Mouse (Mus musculus) layer of hippocampus, postnatal 36 days (tissue): ENCODE measurements at regions not wholly inside any gene's neighbourhood (a gene's known extent, or its start where the extent isn't known, plus 50 kb on each side); places are given as distances from the start of the nearest gene placed in this dataset.
"Not testable (repeated sequence)": the region's sequence is repeated elsewhere in the genome, so short reads cannot be mapped to it uniquely, and the experiment has no call there.

Experiments used
- DNase-seq, 2 experiments: peaks; one replicate each; pipeline ENCODE4 v3.0.0; 2022

DNA sequence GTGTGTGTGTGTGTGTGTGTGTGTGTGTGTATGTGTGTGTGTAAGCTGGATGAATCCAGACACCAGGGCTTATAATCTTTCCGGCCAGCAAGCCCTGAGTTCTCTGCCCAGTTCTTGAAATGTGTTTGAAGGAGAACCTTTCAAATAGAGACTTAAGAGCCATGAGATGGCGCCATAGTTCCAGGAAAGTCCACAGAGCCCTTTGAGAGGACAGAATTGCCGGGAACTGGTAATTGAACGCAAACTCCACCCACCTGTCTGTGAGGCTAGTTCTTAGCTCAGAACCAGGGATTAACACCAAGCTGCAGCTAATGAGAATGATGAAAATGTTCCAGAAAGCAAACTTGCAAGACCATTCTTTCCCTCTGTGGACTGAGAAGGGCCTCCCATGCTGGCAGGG, 72.2 kb downstream of the Trim42 start:
- DNase-seq = peak in 1 of 2 experiments; percentile 29

DNA sequence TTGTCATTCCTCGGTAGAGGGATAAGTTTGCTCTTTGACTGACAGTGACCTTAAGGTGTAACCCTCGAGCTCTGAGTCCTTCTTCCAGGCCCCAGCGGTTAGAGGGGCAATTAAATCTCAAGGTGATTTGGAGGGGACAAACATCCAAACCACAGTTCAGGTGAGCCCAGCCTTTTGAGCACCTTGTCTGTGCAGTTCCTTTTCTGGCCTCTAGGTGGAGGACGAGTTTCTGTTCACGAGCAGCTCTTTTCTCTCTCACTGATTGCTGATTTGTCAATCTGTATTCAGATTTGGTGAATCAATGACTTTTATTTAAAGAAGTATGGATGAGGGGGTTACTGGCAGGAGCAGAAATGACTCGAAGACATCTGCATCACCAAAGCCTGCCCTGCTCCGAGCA, 74.0 kb downstream of the Trim42 start:
- DNase-seq = peak in 1 of 2 experiments; percentile 34

DNA sequence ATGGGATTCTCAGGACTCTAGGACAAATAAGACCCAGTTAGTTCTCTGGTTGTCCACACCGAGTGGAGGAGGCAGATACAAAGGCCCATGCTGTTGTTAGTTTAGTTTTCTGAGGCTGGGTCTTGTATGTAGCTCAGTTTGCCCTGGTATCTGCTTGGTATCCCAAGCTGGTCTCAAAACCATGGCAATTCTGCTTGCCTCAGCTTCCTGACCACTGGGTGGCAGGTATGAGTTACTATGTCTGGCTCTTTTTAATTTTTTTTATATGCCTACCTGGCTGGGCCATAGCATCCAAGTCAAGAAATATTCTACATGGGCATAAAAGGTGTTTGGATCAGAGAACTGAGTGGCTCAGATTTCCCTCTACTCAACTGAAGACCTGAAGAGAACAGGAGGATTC, 77.9 kb downstream of the Trim42 start:
- DNase-seq = no peak

DNA sequence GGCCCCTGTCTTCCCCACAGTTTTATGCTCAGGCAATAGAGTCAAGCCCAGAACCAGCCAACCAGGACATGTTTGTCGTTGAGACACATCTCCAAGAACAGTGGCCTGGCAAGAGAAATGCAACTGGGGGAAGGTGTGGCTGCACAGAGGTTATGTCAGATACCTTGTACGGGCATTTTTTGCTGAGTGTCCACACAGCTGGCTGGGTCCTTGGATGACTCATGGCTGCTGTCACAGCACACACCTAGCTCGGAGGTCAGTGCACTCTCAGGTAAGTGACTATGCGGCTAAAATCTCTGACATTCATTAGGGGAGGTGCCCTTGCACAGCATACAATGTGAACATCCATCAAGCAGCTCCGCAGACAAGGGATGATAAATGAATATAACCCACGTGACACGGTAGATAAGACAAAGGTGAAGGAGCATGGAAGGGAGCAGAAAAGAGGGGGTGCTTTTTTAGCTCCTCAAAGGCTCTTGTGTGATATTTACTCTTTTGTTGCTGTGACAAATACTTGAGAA, 85.4 kb downstream of the Trim42 start:
- DNase-seq = no peak

DNA sequence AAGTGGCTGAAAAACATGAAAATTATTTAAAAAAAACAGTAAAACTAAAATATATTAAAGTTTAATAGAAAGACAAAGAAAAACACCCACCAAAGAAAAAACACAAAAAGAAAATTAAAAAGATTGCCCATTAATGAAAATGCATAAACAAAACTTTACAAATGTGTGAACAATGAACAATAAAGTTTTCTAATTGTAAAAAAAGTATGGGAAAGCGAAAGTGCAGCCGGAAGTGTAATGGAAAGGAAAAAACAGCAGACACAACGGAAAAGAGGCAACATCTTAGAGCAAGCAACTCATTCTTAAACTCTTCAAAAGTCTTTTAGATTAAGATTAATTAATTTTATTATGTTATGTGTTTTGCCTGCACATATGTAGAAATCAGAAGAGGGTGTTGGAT, 87.7 kb downstream of the Trim42 start:
- no peak for DNase-seq

DNA sequence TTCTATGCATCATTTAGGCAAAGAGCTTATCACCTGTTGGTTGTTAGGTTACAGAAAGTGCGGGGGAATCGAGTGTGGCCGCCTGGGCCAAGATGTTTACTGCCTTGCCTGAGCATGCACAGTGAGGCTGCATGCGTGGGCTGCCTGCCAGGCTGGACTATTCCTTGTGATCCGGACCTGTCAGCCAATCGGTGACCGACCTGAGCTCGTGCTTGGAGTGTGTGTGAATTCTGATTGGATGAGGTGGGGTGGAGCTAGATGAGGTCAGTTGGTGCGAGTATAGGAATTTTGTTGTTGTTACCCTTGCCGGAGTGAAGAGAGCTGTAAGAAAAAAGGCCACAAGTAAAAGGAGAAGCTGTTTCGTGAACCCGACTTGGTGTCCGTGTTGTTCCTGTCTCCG, 94.3 kb downstream of the Trim42 start:
- not testable (repeated sequence) for DNase-seq

DNA sequence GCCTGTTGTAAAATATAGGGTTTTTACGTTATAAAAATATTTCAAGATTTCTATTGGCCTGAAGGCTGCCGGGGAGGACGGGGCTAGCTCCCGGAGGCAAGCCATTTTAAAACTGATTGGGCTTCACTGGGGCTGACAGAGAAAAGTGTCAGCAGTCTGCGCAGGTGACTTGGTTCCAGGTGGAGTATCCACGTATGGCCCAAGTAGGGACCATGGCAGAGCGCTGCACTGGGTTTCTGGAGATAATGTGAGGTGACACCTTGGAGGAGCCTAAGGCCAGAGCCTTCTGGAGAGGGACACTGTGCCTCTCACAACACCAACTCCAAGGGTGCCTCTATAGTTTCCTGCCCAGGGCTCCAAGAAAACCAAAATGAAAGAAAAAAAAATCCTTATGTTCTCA, 95.9 kb downstream of the Trim42 start:
- no peak for DNase-seq

DNA sequence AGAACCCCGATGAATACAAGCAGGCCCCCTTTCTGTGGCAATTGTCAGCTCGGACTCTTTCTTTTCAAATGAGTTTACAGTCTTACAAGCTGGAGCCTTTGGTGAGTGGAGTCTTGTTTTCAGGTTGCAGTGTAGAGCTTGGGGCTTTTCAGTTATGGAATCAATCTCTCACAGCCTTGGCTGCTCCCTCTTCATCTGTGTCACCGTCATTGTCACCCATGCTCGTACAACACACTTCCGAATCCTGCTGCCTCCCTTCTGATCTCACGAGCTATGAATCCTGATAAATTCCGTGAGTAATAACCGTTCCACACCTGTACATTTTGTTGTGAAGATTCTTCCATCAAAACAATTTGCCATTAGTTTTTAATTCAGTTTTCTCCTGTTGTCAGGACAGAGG, 97.7 kb downstream of the Trim42 start:
- DNase-seq = no peak

DNA sequence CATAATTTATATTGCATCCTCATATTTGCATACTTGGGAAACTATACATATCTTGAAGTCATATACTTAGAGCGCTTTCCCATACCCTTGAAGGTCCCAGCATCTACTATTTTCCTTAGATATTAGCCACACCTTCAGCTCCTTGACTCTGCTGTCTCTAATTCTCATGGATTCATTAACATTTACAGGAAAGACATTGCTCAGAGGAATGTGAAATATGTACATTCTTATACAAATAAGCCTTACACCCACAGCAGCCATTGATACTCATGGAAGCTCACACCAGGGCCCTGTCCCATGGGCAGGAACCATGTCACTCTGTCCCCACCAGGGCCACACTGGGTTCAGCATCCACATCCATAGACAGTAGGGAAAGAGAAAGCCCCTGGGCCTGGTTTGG, 122.1 kb downstream of the Trim42 start:
- no peak for DNase-seq

DNA sequence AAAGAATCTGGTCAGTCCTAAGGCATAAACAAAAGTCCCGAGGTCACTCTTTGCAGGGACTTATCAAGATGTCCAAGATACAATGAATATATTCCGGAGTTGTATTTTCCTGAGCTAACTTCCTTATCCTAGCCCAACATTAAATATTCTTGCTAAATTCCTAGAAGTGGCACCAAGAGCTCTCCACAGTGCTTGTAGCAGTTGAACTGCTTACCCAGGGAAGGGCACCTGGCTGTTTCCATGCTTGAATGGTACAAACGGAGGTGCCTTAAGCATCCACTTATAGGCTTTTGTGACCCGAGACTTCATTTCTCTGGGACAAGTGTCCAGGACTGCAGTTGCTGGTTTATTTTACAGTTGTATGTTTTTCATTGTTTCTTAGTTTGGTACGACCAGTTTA, 115.1 kb upstream of the Slc25a36 start:
- no peak for DNase-seq

DNA sequence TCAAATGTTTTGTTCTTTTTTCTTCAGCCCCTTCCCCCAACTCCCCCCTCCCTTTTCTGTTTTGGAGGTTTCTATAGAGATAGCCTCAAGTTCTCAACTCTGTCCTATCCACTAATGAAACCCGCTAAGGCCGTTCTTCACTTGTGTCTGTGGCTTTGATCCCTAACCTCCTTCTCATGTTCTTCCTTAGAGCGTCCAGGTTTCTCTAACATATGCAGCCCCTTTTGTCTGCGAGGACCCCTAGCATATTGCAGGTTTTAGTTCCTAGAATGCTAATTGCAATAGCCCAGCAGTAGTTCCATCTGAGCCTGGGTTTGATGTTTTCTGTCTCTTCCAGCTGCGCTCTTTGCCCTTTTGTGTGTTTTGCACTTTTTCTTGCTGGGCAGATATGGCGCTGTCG, 113.6 kb upstream of the Slc25a36 start:
- DNase-seq = no peak

DNA sequence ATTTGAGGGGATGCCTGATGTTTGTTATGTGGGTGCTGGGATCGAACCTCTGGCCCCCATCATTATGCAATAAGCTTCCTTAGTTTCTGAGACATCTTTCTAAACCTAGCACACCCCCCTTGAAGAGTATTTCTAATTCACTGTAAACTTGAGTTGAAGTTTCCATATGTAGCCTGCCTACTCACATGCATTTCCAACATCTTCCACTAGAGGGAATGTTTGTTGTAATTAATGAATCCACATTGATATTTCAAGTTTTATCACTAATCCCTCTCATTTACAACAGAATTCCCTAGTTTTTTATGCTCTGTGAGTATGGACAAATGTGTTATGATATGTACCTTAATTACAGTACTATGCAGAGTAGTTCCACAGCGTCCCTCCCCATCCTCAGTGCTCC, 103.8 kb upstream of the Slc25a36 start:
- DNase-seq = no peak

DNA sequence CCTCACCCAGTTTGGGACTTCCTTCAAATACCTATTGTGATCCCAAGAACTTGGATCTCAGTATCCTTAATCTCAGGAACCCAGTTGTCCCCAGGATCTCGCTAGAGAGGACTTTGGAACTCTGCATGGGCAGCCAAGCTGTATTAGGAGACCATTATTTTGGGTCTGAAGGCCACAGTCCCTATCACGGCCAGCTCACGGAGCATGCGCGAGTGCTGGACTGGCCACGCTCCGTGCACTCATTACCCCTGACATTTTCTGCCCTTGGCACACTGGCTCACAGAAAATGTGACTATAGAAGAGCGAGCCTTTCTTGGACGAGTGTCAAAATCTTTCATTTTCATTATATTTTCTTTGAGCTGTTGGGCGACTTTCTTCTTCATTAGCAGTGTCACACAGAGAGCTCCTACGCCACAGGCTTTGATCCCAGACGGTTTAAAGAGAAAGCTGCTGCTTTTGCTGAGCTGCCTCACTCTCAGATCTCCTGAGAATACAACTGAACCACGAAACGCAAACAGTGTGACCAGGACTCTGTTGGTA, 79.4 kb upstream of the Slc25a36 start:
- no peak for DNase-seq

DNA sequence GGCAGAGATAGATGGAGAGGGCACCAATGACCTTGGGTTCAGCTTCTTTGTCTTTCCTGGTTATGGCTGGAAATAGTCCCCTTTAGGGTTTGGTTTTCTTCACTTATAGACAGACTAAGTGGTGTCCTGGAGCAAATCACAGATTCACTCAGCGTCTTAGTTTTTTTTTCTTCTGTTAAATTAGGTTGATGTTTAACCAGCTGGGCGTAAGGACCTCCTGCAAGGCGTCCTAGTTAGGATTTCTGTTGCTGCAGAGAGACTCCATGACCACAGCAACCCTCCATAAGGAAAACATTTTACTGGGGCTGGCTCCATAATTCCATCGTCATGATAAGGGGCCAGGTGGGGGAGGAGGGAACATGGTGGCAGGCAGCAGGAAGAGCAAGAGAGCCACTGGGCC, 78.7 kb upstream of the Slc25a36 start:
- no peak for DNase-seq

DNA sequence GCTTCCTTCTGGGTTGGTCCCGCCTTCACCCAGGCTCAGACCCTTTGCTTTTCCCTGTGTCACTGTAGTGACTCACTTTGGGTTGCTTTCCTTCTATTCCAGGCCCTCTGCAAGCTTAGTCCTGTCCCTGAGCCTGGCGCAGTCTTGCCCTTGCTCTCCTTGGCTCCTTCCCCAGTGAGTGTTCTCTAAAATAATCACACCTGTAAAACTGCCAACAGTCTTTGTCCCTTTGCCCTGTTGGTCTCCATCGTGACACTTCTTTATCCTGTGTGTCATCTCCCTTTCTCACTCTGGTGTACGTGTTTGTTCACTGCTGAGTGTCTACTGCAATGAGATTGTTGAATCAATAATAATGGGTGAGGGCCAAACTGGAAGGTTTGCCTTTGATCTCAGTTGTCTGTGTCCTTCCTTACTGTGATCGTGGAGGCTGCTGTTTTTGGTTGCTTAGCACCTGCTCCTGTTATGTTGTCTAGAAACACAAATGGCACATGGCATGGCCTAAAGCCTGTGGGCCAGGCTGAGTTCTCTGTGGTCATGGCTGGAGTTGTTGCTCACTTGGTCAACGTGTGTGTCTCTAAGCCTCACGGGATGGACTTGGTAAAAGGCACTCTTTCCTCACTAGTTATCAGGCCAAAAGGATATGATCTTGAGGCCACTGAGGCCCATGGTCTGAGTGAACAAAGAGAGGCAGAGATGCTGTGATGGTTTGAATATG, 77.8 kb upstream of the Slc25a36 start:
- no peak for DNase-seq

DNA sequence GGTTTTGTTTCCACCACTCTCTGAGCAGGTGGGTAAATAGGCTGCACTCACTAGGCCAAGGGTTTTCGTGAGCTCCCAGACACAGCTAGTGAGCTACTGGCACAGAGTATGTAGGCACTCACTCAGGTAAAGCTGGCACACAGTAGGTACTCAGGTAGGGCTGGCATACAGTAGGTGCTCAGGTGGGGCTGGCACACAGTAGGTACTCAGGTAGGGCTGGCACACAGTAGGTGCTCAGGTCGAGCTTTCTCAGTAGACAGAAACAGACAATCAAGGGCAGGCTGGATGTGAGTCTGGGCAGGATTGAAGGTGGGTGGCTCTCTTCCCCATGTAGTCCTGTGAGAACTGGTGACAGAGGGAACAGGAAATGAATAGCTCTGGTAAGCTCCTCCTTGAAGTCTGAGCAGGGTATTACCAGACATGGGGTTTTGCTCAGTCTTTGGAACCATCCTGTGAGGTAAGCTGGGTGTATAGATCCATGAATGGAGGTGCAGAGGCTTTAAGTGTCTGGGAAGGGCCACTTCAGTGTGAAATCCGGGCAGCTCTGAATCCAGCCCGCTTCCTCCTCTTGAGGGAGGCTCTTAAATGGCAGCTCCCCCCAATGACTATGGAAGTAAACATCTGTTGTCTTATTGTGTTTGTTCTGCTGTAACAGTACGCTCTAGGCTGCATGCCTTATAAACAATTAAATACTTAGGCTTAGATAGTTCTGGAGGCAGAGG, 62.4 kb upstream of the Slc25a36 start:
- DNase-seq = no peak

DNA sequence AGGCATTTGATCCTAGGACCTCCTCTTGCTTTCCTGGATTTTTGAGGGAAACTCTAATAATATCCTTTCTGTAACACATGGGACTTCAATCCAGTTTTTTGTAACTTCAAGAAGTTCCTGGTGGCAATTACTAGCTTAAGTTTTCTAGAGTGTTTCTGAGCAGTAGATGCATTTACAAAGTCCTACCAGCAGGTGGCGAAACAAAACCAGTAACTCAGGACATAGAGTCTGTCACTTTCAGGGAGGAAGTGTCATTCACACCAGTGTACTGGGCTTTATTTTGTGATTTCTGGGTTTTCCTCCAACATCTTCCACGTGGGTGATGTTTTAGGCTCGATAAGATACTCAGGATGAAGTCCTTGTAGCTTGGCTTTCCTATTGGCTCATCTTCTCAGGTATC, 61.1 kb upstream of the Slc25a36 start:
- DNase-seq = peak in 1 of 2 experiments; percentile 27

DNA sequence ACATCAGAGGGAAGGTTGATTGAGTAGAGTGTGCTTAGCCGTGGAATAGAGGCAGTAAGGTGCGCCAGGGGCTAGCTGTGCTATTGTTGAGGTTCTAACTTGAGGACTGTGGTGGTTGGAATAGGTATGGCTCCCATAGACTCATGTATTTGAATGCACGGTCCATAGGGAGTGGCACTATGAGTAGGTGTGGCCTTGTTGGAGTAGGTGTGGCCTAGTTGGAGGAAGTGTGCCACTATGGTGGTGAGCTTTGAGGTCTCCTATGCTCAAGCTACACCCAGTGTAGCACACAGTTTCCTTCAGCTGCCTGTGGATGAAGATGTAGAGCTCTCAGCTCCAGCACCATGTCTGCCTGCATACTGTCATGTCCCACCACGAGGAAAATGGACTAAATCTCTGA, 60.5 kb upstream of the Slc25a36 start:
- no peak for DNase-seq

DNA sequence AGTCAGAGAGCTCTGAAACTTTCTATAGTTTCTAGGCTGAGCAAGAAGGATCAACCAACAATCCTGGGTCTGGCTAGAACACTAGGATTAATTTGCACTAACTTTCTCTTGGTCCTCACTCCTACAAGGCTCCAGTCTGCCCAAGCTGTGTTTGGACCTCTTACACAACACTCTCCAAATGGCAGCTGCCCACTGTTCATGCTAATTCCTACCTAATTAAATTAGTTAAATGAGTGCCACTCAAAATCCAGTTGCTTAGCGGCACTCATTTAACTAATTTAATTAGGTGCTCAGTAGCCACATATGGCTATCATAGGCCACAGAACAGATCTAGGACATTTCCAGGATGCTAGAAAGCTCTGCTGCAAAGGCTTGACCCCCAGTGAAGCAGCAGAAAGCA, 59.9 kb upstream of the Slc25a36 start:
- DNase-seq = no peak

DNA sequence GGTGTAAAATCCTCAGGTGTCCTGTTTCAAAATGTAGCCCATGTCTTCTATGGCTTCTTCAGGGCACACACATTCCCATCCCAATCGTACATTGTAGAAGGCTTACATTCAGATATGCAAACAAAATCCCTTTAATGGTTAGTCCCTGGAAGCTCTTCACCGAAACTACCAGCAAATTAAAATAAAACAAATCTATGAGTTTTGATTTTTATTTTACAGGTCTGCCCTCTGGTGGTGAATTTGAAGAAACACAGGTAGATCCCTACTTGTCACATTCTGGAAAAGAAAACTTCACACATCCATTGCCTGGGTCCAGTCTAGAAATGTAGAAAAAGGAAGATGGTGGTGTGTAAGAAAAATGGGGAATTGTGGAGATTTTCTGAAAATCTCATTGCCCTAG, 51.5 kb upstream of the Slc25a36 start:
- DNase-seq = no peak
